Mouse (Mus musculus): ENCODE data around the gene Stambpl1. TPM values are rescaled to one million over a fixed set of nuclear protein-coding genes. Genes with fewer than 3 reads are reported as not detected.

Gene Stambpl1
- polyA plus RNA-seq, 1 experiment from 2014 or later = 2.0 TPM

- ATAC-seq (replicated peaks; ENCODE audit: low FRiP score) (no peak), DNase-seq (ENCODE audit: low spot score) (no peak)
- no peaks in the 10 kb centered on the region for H3K4me1 ChIP-seq (replicated peaks; ENCODE audit: control insufficient read depth, insufficient read depth, low read length)
- H3K4me3 ChIP-seq (ENCODE audit: low read depth, low read length) = no peak overlapping the region
- WGBS = 93% methylated on average over 8 of the region's 8 CpGs
- H3K9ac ChIP-seq (ENCODE audit: low read length) = no peak overlapping the region
- no peaks in the 10 kb centered on the region for H3K36me3 ChIP-seq (ENCODE audit: control insufficient read depth, insufficient read depth, low read length)
- no peaks in the 10 kb centered on the region for H3K27me3 ChIP-seq (ENCODE audit: control insufficient read depth, insufficient read depth, low read length)
- no peak overlapping the region for H3K4me2 ChIP-seq (ENCODE audit: low read depth, low read length, severe bottlenecking)
- no peaks in the 10 kb centered on the region for H3K9me3 ChIP-seq (ENCODE audit: control insufficient read depth, low read length)
- H3K27ac ChIP-seq (ENCODE audit: low read depth, low read length) = no peak overlapping the region
These were observed 14.9 kb downstream of the Stambpl1 start for GRCm38 (mm10) chr19:34206760-34207440.

DNA sequence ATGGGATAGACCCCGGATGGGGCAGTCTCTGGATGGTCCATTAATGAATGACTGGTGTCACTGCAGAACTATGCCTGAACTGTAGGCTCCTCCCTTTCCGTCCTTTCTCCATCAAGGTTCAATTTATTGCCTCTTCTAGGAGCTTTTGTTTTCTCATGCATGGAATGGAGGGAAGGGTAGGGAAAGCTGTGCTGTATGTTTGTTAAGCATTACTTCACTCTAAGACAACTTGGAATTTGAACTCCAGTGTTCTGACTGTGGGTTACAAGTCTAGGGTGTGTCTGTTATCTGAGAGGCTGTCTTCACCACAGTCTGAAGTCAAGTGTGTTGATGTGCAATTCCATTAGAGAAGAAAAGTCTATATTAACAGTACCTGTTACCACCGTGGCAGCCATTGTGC, 17.0 kb downstream of the Stambpl1 start:
- ATAC-seq (replicated peaks; ENCODE audit: low FRiP score) = no peak
- no peak overlapping the region for H3K27ac ChIP-seq (ENCODE audit: low read depth, low read length)
- H3K4me1 ChIP-seq (replicated peaks; ENCODE audit: control insufficient read depth, insufficient read depth, low read length) = no peaks in the 10 kb centered on the region
- no peak for DNase-seq (ENCODE audit: low spot score)
- no peak overlapping the region for H3K4me2 ChIP-seq (ENCODE audit: low read depth, low read length, severe bottlenecking)
- H3K9ac ChIP-seq (ENCODE audit: low read length) = no peak overlapping the region
- no peaks in the 10 kb centered on the region for H3K27me3 ChIP-seq (ENCODE audit: control insufficient read depth, insufficient read depth, low read length)
- WGBS = 82% methylated on average over 3 of the region's 3 CpGs
- no peaks in the 10 kb centered on the region for H3K9me3 ChIP-seq (ENCODE audit: control insufficient read depth, low read length)
- H3K4me3 ChIP-seq (ENCODE audit: low read depth, low read length) = no peak overlapping the region
- no peaks in the 10 kb centered on the region for H3K36me3 ChIP-seq (ENCODE audit: control insufficient read depth, insufficient read depth, low read length)

DNA sequence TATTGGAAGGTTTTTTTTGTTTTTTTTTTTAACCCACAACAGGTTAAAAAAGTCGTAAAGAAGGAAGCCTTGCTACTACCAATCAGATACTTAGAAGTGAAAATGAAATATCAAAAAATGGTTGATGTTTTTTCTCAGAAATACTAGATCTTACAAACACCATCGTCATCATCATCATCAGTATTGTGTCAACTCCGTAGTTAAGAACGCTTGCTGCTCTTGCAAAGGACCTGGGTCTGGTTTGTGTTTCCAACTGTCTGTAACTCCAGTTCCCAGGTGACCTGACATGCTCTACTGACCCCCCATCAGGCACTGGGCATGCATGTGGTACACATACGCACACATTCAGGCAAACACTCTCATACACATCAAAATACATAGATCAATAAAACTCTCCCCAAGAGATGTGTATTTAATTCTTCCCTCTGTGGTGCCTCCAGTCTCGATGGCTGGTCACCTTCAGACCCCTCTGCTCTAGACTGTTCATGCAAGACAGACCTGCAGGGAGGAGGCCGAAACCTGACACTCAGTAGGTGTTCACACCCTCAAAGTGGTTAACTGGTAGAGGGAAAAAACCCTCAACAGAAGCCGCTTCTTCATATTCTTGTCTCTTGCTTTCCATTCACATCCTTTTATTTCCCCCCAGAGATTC, 18.0 kb downstream of the Stambpl1 start:
- Histone ChIP-seq H3K36me3 (ENCODE audit: control insufficient read depth, insufficient read depth, low read length) (no peaks in the 10 kb centered on the region), H3K4me2 (ENCODE audit: low read depth, low read length, severe bottlenecking) (no peak overlapping the region), H3K27me3 (ENCODE audit: control insufficient read depth, insufficient read depth, low read length) (no peaks in the 10 kb centered on the region), H3K9me3 (ENCODE audit: control insufficient read depth, low read length) (no peaks in the 10 kb centered on the region), H3K9ac (ENCODE audit: low read length) (no peak overlapping the region), H3K27ac (ENCODE audit: low read depth, low read length) (no peak overlapping the region), H3K4me1 (replicated peaks; ENCODE audit: control insufficient read depth, insufficient read depth, low read length) (no peaks in the 10 kb centered on the region), H3K4me3 (ENCODE audit: low read depth, low read length) (no peak overlapping the region)
- no peak for DNase-seq (ENCODE audit: low spot score)
- WGBS = 82% methylated on average over 8 of the region's 8 CpGs
- ATAC-seq (replicated peaks; ENCODE audit: low FRiP score) = no peak

DNA sequence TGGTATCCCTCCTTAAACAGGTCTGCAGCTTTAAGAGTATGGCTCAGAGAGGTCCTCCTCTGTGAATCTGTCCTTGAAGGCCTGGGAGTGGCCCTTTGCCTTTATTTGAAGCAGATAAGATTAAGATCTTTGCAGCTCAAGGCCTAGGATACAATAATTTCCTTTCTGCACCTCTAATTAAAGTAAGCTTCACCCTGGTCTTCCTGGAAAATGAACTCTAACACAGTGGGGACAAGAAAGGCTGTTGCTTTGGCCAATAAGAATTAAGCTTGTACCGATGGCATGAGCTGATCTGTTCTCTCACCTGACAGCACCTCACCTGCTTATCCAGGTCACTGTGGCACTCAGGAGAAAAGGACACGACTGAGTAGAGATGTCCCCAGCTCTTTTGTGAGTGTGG, 18.8 kb downstream of the Stambpl1 start:
- DNase-seq (ENCODE audit: low spot score) (no peak), ATAC-seq (replicated peaks; ENCODE audit: low FRiP score) (no peak)
- Histone ChIP-seq H3K27ac (ENCODE audit: low read depth, low read length) (no peak overlapping the region), H3K9me3 (ENCODE audit: control insufficient read depth, low read length) (no peaks in the 10 kb centered on the region), H3K4me2 (ENCODE audit: low read depth, low read length, severe bottlenecking) (no peak overlapping the region), H3K4me1 (replicated peaks; ENCODE audit: control insufficient read depth, insufficient read depth, low read length) (no peaks in the 10 kb centered on the region), H3K4me3 (ENCODE audit: low read depth, low read length) (no peak overlapping the region), H3K36me3 (ENCODE audit: control insufficient read depth, insufficient read depth, low read length) (no peaks in the 10 kb centered on the region), H3K9ac (ENCODE audit: low read length) (no peak overlapping the region), H3K27me3 (ENCODE audit: control insufficient read depth, insufficient read depth, low read length) (no peaks in the 10 kb centered on the region)
- WGBS = 62% methylated on average over 2 of the region's 2 CpGs

- H3K27ac ChIP-seq (ENCODE audit: low read depth, low read length) = no peak overlapping the region
- no peaks in the 10 kb centered on the region for H3K9me3 ChIP-seq (ENCODE audit: control insufficient read depth, low read length)
- DNase-seq (ENCODE audit: low spot score) = no peak
- no peak overlapping the region for H3K4me3 ChIP-seq (ENCODE audit: low read depth, low read length)
- no peaks in the 10 kb centered on the region for H3K36me3 ChIP-seq (ENCODE audit: control insufficient read depth, insufficient read depth, low read length)
- H3K9ac ChIP-seq (ENCODE audit: low read length) = no peak overlapping the region
- no peaks in the 10 kb centered on the region for H3K27me3 ChIP-seq (ENCODE audit: control insufficient read depth, insufficient read depth, low read length)
- no peak overlapping the region for H3K4me2 ChIP-seq (ENCODE audit: low read depth, low read length, severe bottlenecking)
- H3K4me1 ChIP-seq (replicated peaks; ENCODE audit: control insufficient read depth, insufficient read depth, low read length) = no peaks in the 10 kb centered on the region
- WGBS = 85% methylated on average over 12 of the region's 12 CpGs
- ATAC-seq (replicated peaks; ENCODE audit: low FRiP score) = no peak
These were observed 20.6 kb downstream of the Stambpl1 start for GRCm38 (mm10) chr19:34212489-34213250.

DNA sequence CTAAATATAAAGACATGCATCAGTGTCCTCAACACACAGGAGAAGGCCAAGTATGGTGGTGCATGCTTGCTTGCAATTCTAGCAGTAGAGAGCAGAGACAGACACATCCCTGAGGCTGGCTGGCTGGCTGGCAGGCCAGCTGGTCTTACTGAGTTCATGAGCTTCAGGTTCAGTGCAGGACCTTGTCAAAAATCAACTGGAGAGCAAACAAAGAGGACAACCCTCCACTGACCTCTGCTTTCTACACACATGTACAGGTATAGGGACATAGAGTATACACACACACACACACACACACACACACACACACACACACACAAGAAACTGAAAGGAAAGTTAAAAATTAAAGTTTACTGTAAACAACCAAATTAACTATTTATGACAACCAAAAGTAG, 21.2 kb downstream of the Stambpl1 start:
- no peaks in the 10 kb centered on the region for H3K9me3 ChIP-seq (ENCODE audit: control insufficient read depth, low read length)
- no peak overlapping the region for H3K27ac ChIP-seq (ENCODE audit: low read depth, low read length)
- DNase-seq (ENCODE audit: low spot score) (no peak), ATAC-seq (replicated peaks; ENCODE audit: low FRiP score) (no peak)
- no peak overlapping the region for H3K9ac ChIP-seq (ENCODE audit: low read length)
- no peaks in the 10 kb centered on the region for H3K4me1 ChIP-seq (replicated peaks; ENCODE audit: control insufficient read depth, insufficient read depth, low read length)
- H3K27me3 ChIP-seq (ENCODE audit: control insufficient read depth, insufficient read depth, low read length) = no peaks in the 10 kb centered on the region
- H3K4me2 ChIP-seq (ENCODE audit: low read depth, low read length, severe bottlenecking) = no peak overlapping the region
- H3K36me3 ChIP-seq (ENCODE audit: control insufficient read depth, insufficient read depth, low read length) = no peaks in the 10 kb centered on the region
- H3K4me3 ChIP-seq (ENCODE audit: low read depth, low read length) = no peak overlapping the region

GRCm38 (mm10) chr19:34214136-34214535, 22.1 kb downstream of the Stambpl1 start:
- no peak overlapping the region for H3K4me3 ChIP-seq (ENCODE audit: low read depth, low read length)
- ATAC-seq (replicated peaks; ENCODE audit: low FRiP score) (no peak), DNase-seq (ENCODE audit: low spot score) (no peak)
- H3K27ac ChIP-seq (ENCODE audit: low read depth, low read length) = no peak overlapping the region
- H3K27me3 ChIP-seq (ENCODE audit: control insufficient read depth, insufficient read depth, low read length) = no peaks in the 10 kb centered on the region
- no peaks in the 10 kb centered on the region for H3K36me3 ChIP-seq (ENCODE audit: control insufficient read depth, insufficient read depth, low read length)
- WGBS = 62% methylated on average over 4 of the region's 4 CpGs
- H3K9ac ChIP-seq (ENCODE audit: low read length) = no peak overlapping the region
- no peaks in the 10 kb centered on the region for H3K4me1 ChIP-seq (replicated peaks; ENCODE audit: control insufficient read depth, insufficient read depth, low read length)
- no peak overlapping the region for H3K4me2 ChIP-seq (ENCODE audit: low read depth, low read length, severe bottlenecking)
- H3K9me3 ChIP-seq (ENCODE audit: control insufficient read depth, low read length) = no peaks in the 10 kb centered on the region

GRCm38 (mm10) chr19:34216956-34217355, 24.9 kb downstream of the Stambpl1 start:
- Histone ChIP-seq H3K4me2 (ENCODE audit: low read depth, low read length, severe bottlenecking) (no peak overlapping the region), H3K27ac (ENCODE audit: low read depth, low read length) (no peak overlapping the region), H3K27me3 (ENCODE audit: control insufficient read depth, insufficient read depth, low read length) (no peaks in the 10 kb centered on the region), H3K36me3 (ENCODE audit: control insufficient read depth, insufficient read depth, low read length) (no peaks in the 10 kb centered on the region), H3K4me1 (replicated peaks; ENCODE audit: control insufficient read depth, insufficient read depth, low read length) (no peaks in the 10 kb centered on the region), H3K4me3 (ENCODE audit: low read depth, low read length) (no peak overlapping the region), H3K9me3 (ENCODE audit: control insufficient read depth, low read length) (no peaks in the 10 kb centered on the region), H3K9ac (ENCODE audit: low read length) (no peak overlapping the region)
- DNase-seq (ENCODE audit: low spot score) (no peak), ATAC-seq (replicated peaks; ENCODE audit: low FRiP score) (no peak)
- 87% methylated on average over 5 of the region's 5 CpGs for WGBS
